Mouse (Mus musculus) right cerebral cortex, adult 18-20 months (tissue): ENCODE measurements around the gene Strn3.
"Not testable (repeated sequence)": the region's sequence is repeated elsewhere in the genome, so short reads cannot be mapped to it uniquely, and the experiment has no call there.

Experiments
- DNase-seq: peaks from one replicate; pipeline ENCODE4 v3.0.0; 2022; ENCODE audit warnings: mixed read lengths

The Strn3 gene

GRCm38 (mm10) chr12:51603306-51603705, 88.4 kb downstream of the Strn3 start:
- no peak for DNase-seq

- no peak for DNase-seq
Measured at GRCm38 (mm10) chr12:51594030-51594470, 97.6 kb downstream of the Strn3 start.

- peak; percentile 19 for DNase-seq
Measured at GRCm38 (mm10) chr12:51593229-51594029, 98.3 kb downstream of the Strn3 start, which contains the start of gene Coch. Coch (plus strand) TSS chr12:51593341.

GRCm38 (mm10) chr12:51592888-51593228, 98.8 kb downstream of the Strn3 start:
- no peak for DNase-seq

- no peak for DNase-seq
Measured at GRCm38 (mm10) chr12:51591921-51592320, 99.8 kb downstream of the Strn3 start.

- DNase-seq, result no peak
Measured at GRCm38 (mm10) chr12:51589263-51589662, 102.4 kb downstream of the Strn3 start.

GRCm38 (mm10) chr12:51577816-51578215, 113.9 kb downstream of the Strn3 start:
- DNase-seq, result not testable (repeated sequence)

- no peak for DNase-seq
Measured at GRCm38 (mm10) chr12:51572651-51573050, 119.0 kb downstream of the Strn3 start.

- no peak for DNase-seq
Measured at GRCm38 (mm10) chr12:51569944-51570343, 121.8 kb downstream of the Strn3 start.

GRCm38 (mm10) chr12:51569472-51569871, 122.2 kb downstream of the Strn3 start:
- DNase-seq, result no peak

GRCm38 (mm10) chr12:51567225-51567624, 124.5 kb downstream of the Strn3 start:
- no peak for DNase-seq

- no peak for DNase-seq
Measured at GRCm38 (mm10) chr12:51561416-51561815, 130.3 kb downstream of the Strn3 start.
